Mouse (Mus musculus): ENCODE measurements at regions not wholly inside any gene's neighbourhood (a gene's known extent, or its start where the extent isn't known, plus 50 kb on each side); places are given as distances from the start of the nearest gene placed in this dataset.

- H3K27ac ChIP-seq (replicated peaks; ENCODE audit: low read depth, low read length), result no peak overlapping the region
- ATAC-seq (ENCODE audit: low FRiP score, low read depth) (no peak), DNase-seq (ENCODE audit: low spot score) (peak; percentile 34)
- no peaks in the 10 kb centered on the region for H3K27me3 ChIP-seq (ENCODE audit: control insufficient read depth, insufficient read depth, low read length)
- no peak for TF ChIP-seq POLR2A (IDR thresholded peaks at IDR 0.05; ENCODE audit: borderline replicate concordance, extremely low read depth, insufficient read depth, insufficient read length)
- no peaks in the 10 kb centered on the region for H3K36me3 ChIP-seq (ENCODE audit: control insufficient read depth, insufficient read depth, low read length)
- no peak overlapping the region for H3K4me3 ChIP-seq (replicated peaks; ENCODE audit: low read length)
- H3K9ac ChIP-seq (ENCODE audit: low read depth, low read length, severe bottlenecking), result no peak overlapping the region
- 47% methylated on average over 3 of the region's 3 CpGs for WGBS
- H3K4me2 ChIP-seq (replicated peaks; ENCODE audit: low read depth, low read length, severe bottlenecking), result no peak overlapping the region
- H3K9me3 ChIP-seq (ENCODE audit: control insufficient read depth, low read length), result no peaks in the 10 kb centered on the region
- H3K4me1 ChIP-seq (ENCODE audit: control insufficient read depth, insufficient read depth, low read length), result no peaks in the 10 kb centered on the region
Observed at GRCm38 (mm10) chr11:71346024-71346423, 115.5 kb upstream of the Nlrp1b start.

- Histone ChIP-seq H3K27ac (replicated peaks; ENCODE audit: low read depth, low read length) (no peak overlapping the region), H3K4me3 (replicated peaks; ENCODE audit: low read length) (no peak overlapping the region), H3K9ac (ENCODE audit: low read depth, low read length, severe bottlenecking) (no peak overlapping the region), H3K4me2 (replicated peaks; ENCODE audit: low read depth, low read length, severe bottlenecking) (no peak overlapping the region), H3K4me1 (ENCODE audit: control insufficient read depth, insufficient read depth, low read length) (no peaks in the 10 kb centered on the region), H3K27me3 (ENCODE audit: control insufficient read depth, insufficient read depth, low read length) (no peaks in the 10 kb centered on the region), H3K9me3 (ENCODE audit: control insufficient read depth, low read length) (no peaks in the 10 kb centered on the region), H3K36me3 (ENCODE audit: control insufficient read depth, insufficient read depth, low read length) (no peaks in the 10 kb centered on the region)
- ATAC-seq (ENCODE audit: low FRiP score, low read depth), result no peak
- no peak for DNase-seq (ENCODE audit: low spot score)
- 63% methylated on average over 3 of the region's 3 CpGs for WGBS
- TF ChIP-seq POLR2A (IDR thresholded peaks at IDR 0.05; ENCODE audit: borderline replicate concordance, extremely low read depth, insufficient read depth, insufficient read length), result no peak
Observed at GRCm38 (mm10) chr11:71357089-71357488, 126.6 kb upstream of the Nlrp1b start.

- ATAC-seq (ENCODE audit: low FRiP score, low read depth), result no peak
- Histone ChIP-seq H3K9me3 (ENCODE audit: control insufficient read depth, low read length) (no peaks in the 10 kb centered on the region), H3K9ac (ENCODE audit: low read depth, low read length, severe bottlenecking) (no peak overlapping the region), H3K4me1 (ENCODE audit: control insufficient read depth, insufficient read depth, low read length) (no peaks in the 10 kb centered on the region), H3K36me3 (ENCODE audit: control insufficient read depth, insufficient read depth, low read length) (no peaks in the 10 kb centered on the region), H3K27me3 (ENCODE audit: control insufficient read depth, insufficient read depth, low read length) (no peaks in the 10 kb centered on the region), H3K4me3 (replicated peaks; ENCODE audit: low read length) (no peak overlapping the region), H3K27ac (replicated peaks; ENCODE audit: low read depth, low read length) (no peak overlapping the region), H3K4me2 (replicated peaks; ENCODE audit: low read depth, low read length, severe bottlenecking) (no peak overlapping the region)
- no peak for TF ChIP-seq POLR2A (IDR thresholded peaks at IDR 0.05; ENCODE audit: borderline replicate concordance, extremely low read depth, insufficient read depth, insufficient read length)
- 86% methylated on average over 5 of the region's 5 CpGs for WGBS
- no peak for DNase-seq (ENCODE audit: low spot score)
Observed at GRCm38 (mm10) chr11:71360856-71361255, 130.3 kb upstream of the Nlrp1b start.

GRCm38 (mm10) chr11:71371871-71372270, 141.3 kb upstream of the Nlrp1b start:
- no peak for TF ChIP-seq POLR2A (IDR thresholded peaks at IDR 0.05; ENCODE audit: borderline replicate concordance, extremely low read depth, insufficient read depth, insufficient read length)
- DNase-seq (ENCODE audit: low spot score), result no peak

GRCm38 (mm10) chr11:71375132-71375531, 144.6 kb upstream of the Nlrp1b start:
- no peaks in the 10 kb centered on the region for H3K27me3 ChIP-seq (ENCODE audit: control insufficient read depth, insufficient read depth, low read length)
- DNase-seq (ENCODE audit: low spot score) (no peak), ATAC-seq (ENCODE audit: low FRiP score, low read depth) (no peak)
- no peak for TF ChIP-seq POLR2A (IDR thresholded peaks at IDR 0.05; ENCODE audit: borderline replicate concordance, extremely low read depth, insufficient read depth, insufficient read length)
- H3K4me1 ChIP-seq (ENCODE audit: control insufficient read depth, insufficient read depth, low read length), result no peaks in the 10 kb centered on the region
- WGBS, result 70% methylated on average over 5 of the region's 5 CpGs
- no peak overlapping the region for H3K27ac ChIP-seq (replicated peaks; ENCODE audit: low read depth, low read length)
- no peaks in the 10 kb centered on the region for H3K36me3 ChIP-seq (ENCODE audit: control insufficient read depth, insufficient read depth, low read length)
- H3K4me2 ChIP-seq (replicated peaks; ENCODE audit: low read depth, low read length, severe bottlenecking), result no peak overlapping the region
- no peak overlapping the region for H3K4me3 ChIP-seq (replicated peaks; ENCODE audit: low read length)
- no peaks in the 10 kb centered on the region for H3K9me3 ChIP-seq (ENCODE audit: control insufficient read depth, low read length)
- no peak overlapping the region for H3K9ac ChIP-seq (ENCODE audit: low read depth, low read length, severe bottlenecking)

More at GRCm38 (mm10) chr11:71371871-71372270, 141.3 kb upstream of the Nlrp1b start:
- Histone ChIP-seq H3K9me3 (ENCODE audit: control insufficient read depth, low read length) (no peaks in the 10 kb centered on the region), H3K9ac (ENCODE audit: low read depth, low read length, severe bottlenecking) (no peak overlapping the region), H3K36me3 (ENCODE audit: control insufficient read depth, insufficient read depth, low read length) (no peaks in the 10 kb centered on the region), H3K27me3 (ENCODE audit: control insufficient read depth, insufficient read depth, low read length) (no peaks in the 10 kb centered on the region), H3K4me3 (replicated peaks; ENCODE audit: low read length) (no peak overlapping the region), H3K4me2 (replicated peaks; ENCODE audit: low read depth, low read length, severe bottlenecking) (no peak overlapping the region), H3K27ac (replicated peaks; ENCODE audit: low read depth, low read length) (no peak overlapping the region), H3K4me1 (ENCODE audit: control insufficient read depth, insufficient read depth, low read length) (no peaks in the 10 kb centered on the region)
- no peak for ATAC-seq (ENCODE audit: low FRiP score, low read depth)
- WGBS, result 60% methylated on average over 5 of the region's 5 CpGs

- WGBS, result 72% methylated on average over 4 of the region's 4 CpGs
- no peaks in the 10 kb centered on the region for H3K36me3 ChIP-seq (ENCODE audit: control insufficient read depth, insufficient read depth, low read length)
- H3K4me3 ChIP-seq (replicated peaks; ENCODE audit: low read length), result no peak overlapping the region
- ATAC-seq (ENCODE audit: low FRiP score, low read depth) (no peak), DNase-seq (ENCODE audit: low spot score) (no peak)
- no peak overlapping the region for H3K4me2 ChIP-seq (replicated peaks; ENCODE audit: low read depth, low read length, severe bottlenecking)
- TF ChIP-seq POLR2A (IDR thresholded peaks at IDR 0.05; ENCODE audit: borderline replicate concordance, extremely low read depth, insufficient read depth, insufficient read length), result no peak
- no peaks in the 10 kb centered on the region for H3K4me1 ChIP-seq (ENCODE audit: control insufficient read depth, insufficient read depth, low read length)
- no peaks in the 10 kb centered on the region for H3K27me3 ChIP-seq (ENCODE audit: control insufficient read depth, insufficient read depth, low read length)
- H3K9me3 ChIP-seq (ENCODE audit: control insufficient read depth, low read length), result no peaks in the 10 kb centered on the region
- no peak overlapping the region for H3K27ac ChIP-seq (replicated peaks; ENCODE audit: low read depth, low read length)
- H3K9ac ChIP-seq (ENCODE audit: low read depth, low read length, severe bottlenecking), result no peak overlapping the region
Observed at GRCm38 (mm10) chr11:71388411-71388810, 157.9 kb upstream of the Nlrp1b start.
